Mouse (Mus musculus) neural tube, embryonic 12.5 days (tissue): ENCODE measurements around the gene Pfas. TPM values are rescaled to one million over a fixed set of nuclear protein-coding genes. Genes with fewer than 3 reads are reported as not detected.
"Not testable (repeated sequence)": the region's sequence is repeated elsewhere in the genome, so short reads cannot be mapped to it uniquely, and the experiment has no call there.

Experiments
- ATAC-seq: fragments of 200-750 bp; cut with Nextera tagmentation; 2 replicates; pipeline ENCODE4 v1.8.0; 2017; ENCODE audit warnings: low read depth, mild to moderate bottlenecking, moderate TSS enrichment, moderate library complexity; ENCODE audit not compliant: low FRiP score
- H3K27ac ChIP-seq: fragments of 300-500 bp; sonication (generic); 2 replicates; pipeline ENCODE4 v1.5.1; 2016
- H3K27me3 ChIP-seq: fragments of 300-500 bp; sonication (generic); replicated peaks from 2 replicates; pipeline ENCODE4 v1.6.1; 2016; ENCODE audit warnings: mild to moderate bottlenecking
- H3K36me3 ChIP-seq: fragments of 300-500 bp; sonication (generic); 2 replicates; pipeline ENCODE4 v1.6.1; 2016; ENCODE audit warnings: mild to moderate bottlenecking
- H3K4me1 ChIP-seq: fragments of 300-500 bp; sonication (generic); 2 replicates; pipeline ENCODE4 v1.6.1; 2016
- H3K4me2 ChIP-seq: fragments of 300-500 bp; sonication (generic); replicated peaks from 2 replicates; pipeline ENCODE4 v1.6.1; 2016; ENCODE audit warnings: mild to moderate bottlenecking
- H3K4me3 ChIP-seq: fragments of 300-500 bp; sonication (generic); 2 replicates; pipeline ENCODE4 v1.5.1; 2016
- H3K9ac ChIP-seq: fragments of 300-500 bp; sonication (generic); 2 replicates; pipeline ENCODE4 v1.6.1; 2016; ENCODE audit warnings: mild to moderate bottlenecking
- H3K9me3 ChIP-seq: fragments of 300-500 bp; sonication (generic); 2 replicates; pipeline ENCODE4 v1.6.1; 2016; ENCODE audit warnings: mild to moderate bottlenecking
- WGBS: fragments of 180-500 bp; shearing (Covaris S2); methylation state at CpG from one replicate; pipeline ENCODE4 v1.1.7; 2016; 5-methylcytosine and 5-hydroxymethylcytosine counted together
- microRNA-seq: library from miRNA; unstranded; fragments of <30 nt; microRNA quantifications from one replicate; pipeline ENCODE4, GENCODE M21; 2017
- polyA plus RNA-seq: library from polyadenylated mRNA; unstranded; fragments of >200 nt; fragmentation: Nextera tagmentation; extraction: Ambion mirVana; gene quantifications from 2 replicates; pipeline ENCODE4 v1.2.1, GENCODE M21; 2016

Pfas gene
- polyA plus RNA-seq, 1 experiment from 2014 or later = 26.3 TPM

DNA sequence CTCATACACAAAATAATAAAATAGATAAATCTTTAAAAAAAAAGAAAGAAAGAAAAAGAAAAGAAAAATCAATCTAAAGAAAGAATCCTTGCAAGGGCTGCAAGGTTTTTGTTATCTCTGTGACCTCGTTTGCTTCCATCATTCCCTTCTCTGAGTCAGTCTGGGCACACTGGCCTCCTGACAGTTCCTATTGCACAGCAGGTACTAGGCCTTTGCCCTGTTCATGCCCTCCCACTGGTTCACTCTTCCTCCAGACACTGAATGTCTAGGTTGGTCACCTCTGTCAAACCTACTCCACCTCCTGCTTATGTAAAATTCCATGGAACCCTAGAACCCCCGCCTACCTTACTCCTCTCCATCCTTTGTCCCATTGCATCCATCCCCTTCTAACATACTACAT lies 63.0 kb downstream of the Pfas start:
- no peak overlapping the region for H3K9ac ChIP-seq
- peaks cover 16% of the 10 kb centered on the region for H3K27me3 ChIP-seq
- H3K9me3 ChIP-seq = no peaks in the 10 kb centered on the region
- no peak overlapping the region for H3K4me2 ChIP-seq
- no peak for ATAC-seq
- 78% methylated on average over 2 of the region's 2 CpGs for WGBS
- H3K27ac ChIP-seq = no peak overlapping the region
- no peaks in the 10 kb centered on the region for H3K36me3 ChIP-seq
- H3K4me1 ChIP-seq = peaks cover 10% of the 10 kb centered on the region
- no peak overlapping the region for H3K4me3 ChIP-seq

DNA sequence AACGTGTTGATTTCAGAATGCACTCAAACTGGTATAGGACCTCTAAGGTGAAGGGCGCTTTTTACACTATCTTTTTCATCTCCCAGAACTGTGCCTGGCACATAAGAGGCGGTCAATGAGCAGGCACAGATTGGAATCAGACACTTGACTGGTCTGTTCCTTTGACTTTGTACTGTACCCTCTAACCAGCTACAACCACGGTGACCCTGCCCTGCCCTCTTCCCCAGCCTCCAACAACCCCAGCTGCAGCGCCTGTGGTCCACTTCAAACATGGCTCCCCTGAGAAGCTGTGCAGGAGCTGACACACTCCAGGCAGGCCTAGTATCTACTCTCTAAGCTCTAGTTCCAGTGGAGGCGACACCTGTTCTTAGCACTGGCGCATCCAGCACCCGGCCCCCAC lies 65.5 kb downstream of the Pfas start:
- no peak for ATAC-seq
- H3K4me3 ChIP-seq = no peak overlapping the region
- no peak overlapping the region for H3K4me2 ChIP-seq
- H3K4me1 ChIP-seq = peaks cover 10% of the 10 kb centered on the region
- H3K27me3 ChIP-seq = peaks cover 12% of the 10 kb centered on the region
- H3K36me3 ChIP-seq = no peaks in the 10 kb centered on the region
- no peaks in the 10 kb centered on the region for H3K9me3 ChIP-seq
- H3K9ac ChIP-seq = no peak overlapping the region
- WGBS = 93% methylated on average over 8 of the region's 8 CpGs
- H3K27ac ChIP-seq = no peak overlapping the region

- H3K9ac ChIP-seq = peak overlapping the region; percentile 63
- no peaks in the 10 kb centered on the region for H3K36me3 ChIP-seq
- peak overlapping the region; percentile 66 for H3K4me2 ChIP-seq
- 70% methylated on average over 4 of the region's 4 CpGs for WGBS
- no peak overlapping the region for H3K27ac ChIP-seq
- ATAC-seq = no peak
- H3K4me1 ChIP-seq = peaks cover 4% of the 10 kb centered on the region
- H3K9me3 ChIP-seq = no peaks in the 10 kb centered on the region
- peak overlapping the region; percentile 43 for H3K4me3 ChIP-seq
- no peaks in the 10 kb centered on the region for H3K27me3 ChIP-seq
These were observed 67.7 kb downstream of the Pfas start for GRCm38 (mm10) chr11:68940516-68940915.

DNA sequence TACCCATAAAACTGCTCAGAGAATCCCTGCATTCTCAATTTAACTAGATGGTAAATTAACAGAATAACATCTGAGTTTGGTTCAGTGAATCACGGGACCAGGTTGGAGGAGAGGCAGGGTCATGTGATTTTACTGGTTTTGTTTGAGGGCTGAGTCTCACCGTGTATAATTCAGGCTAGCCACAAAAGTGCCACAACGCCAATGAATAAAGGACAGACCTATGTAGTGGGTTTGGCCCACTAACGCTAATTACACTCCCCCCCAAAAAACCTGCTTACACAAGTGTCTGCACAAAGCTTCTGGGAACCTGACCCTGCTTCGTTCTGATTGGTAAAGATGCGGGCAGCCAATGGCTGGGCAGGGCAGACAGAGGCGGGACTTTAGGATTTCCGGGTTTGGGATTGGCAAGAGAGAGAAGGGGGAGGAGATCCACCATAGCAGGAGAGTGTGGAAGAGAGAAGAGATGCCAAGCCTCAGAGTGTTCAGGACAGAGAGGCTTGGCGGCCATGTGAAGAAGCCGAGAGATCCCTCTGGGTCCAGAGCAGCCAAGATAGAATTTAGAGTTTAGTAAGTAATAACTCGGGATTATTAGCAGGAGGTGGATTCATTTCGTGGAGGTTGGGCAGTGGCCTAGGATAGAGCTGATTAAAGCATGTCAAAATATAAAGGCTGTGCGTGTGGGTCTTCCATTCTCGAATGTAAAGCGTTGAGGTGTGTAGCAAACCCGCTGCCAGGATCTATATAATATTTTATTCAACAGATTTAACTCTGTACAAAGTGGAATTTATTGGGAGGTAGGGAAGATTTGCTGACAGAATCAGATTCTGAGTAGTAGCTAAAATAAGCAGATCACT lies 68.6 kb downstream of the Pfas start:
- no peaks in the 10 kb centered on the region for H3K9me3 ChIP-seq
- no peaks in the 10 kb centered on the region for H3K36me3 ChIP-seq
- 5% methylated on average over 16 of the region's 16 CpGs for WGBS
- peak overlapping the region; percentile 66 for H3K4me2 ChIP-seq
- ATAC-seq = peak; percentile 100
- H3K4me1 ChIP-seq = peaks cover 4% of the 10 kb centered on the region
- H3K4me3 ChIP-seq = peak overlapping the region; percentile 43
- peak overlapping the region; percentile 63 for H3K9ac ChIP-seq
- H3K27ac ChIP-seq = no peak overlapping the region
- no peaks in the 10 kb centered on the region for H3K27me3 ChIP-seq

GRCm38 (mm10) chr11:68936951-68937350 lies 71.3 kb downstream of the Pfas start:
- H3K27me3 ChIP-seq, H3K4me3 ChIP-seq: not testable (repeated sequence)

More at GRCm38 (mm10) chr11:68936951-68937350, 71.3 kb downstream of the Pfas start:
- 87% methylated on average over 4 of the region's 4 CpGs for WGBS
- H3K9ac ChIP-seq, H3K27ac ChIP-seq, ATAC-seq, H3K9me3 ChIP-seq, H3K36me3 ChIP-seq, H3K4me1 ChIP-seq, H3K4me2 ChIP-seq: not testable (repeated sequence)

Small RNA genes lying within 50 kb of the gene (microRNA-seq; reads per million reads assigned to microRNA genes)
- 7.6 reads per million, percentile 20 among the genes with 10 or more reads in this experiment for gene Mir3062

Other genes with a start within 250 kb of the Pfas start
- 80.4 and 81.5 TPM in 2 replicates for gene Ndel1, start 136.6 kb downstream of the Pfas start, polyA plus RNA-seq
- 0.05 TPM in 1 of 2 replicates, not detected in the other for gene Rnf222, start 119.9 kb downstream of the Pfas start, polyA plus RNA-seq
- gene Rpl26, start 106.9 kb downstream of the Pfas start, polyA plus RNA-seq = 732 and 743 TPM in 2 replicates
- gene Odf4, start 81.4 kb downstream of the Pfas start, polyA plus RNA-seq = not detected in 2 replicates
- 8.9 and 10.5 TPM in 2 replicates for gene Arhgef15, start 51.0 kb downstream of the Pfas start, polyA plus RNA-seq
- gene Slc25a35, start 40.3 kb downstream of the Pfas start, polyA plus RNA-seq = 1.9 and 2.5 TPM in 2 replicates
- 37.4 and 42.2 TPM in 2 replicates for gene Rangrf, start 33.3 kb downstream of the Pfas start, polyA plus RNA-seq
- 60.8 and 66.8 TPM in 2 replicates for gene Ctc1, start 7.5 kb upstream of the Pfas start, polyA plus RNA-seq
- gene Aurkb, start 37.2 kb upstream of the Pfas start, polyA plus RNA-seq = 95.5 and 98.4 TPM in 2 replicates
- gene Borcs6, start 51.3 kb upstream of the Pfas start, polyA plus RNA-seq = 17.9 and 18.9 TPM in 2 replicates
- 36.1 and 39.8 TPM in 2 replicates for gene Tmem107, start 62.3 kb upstream of the Pfas start, polyA plus RNA-seq
- gene Vamp2, start 80.0 kb upstream of the Pfas start, polyA plus RNA-seq = 149 and 174 TPM in 2 replicates
- gene Per1, start 86.8 kb upstream of the Pfas start, polyA plus RNA-seq = 7.4 and 9.0 TPM in 2 replicates
- 0.28 TPM in 2 replicates for gene Hes7, start 111.9 kb upstream of the Pfas start, polyA plus RNA-seq
- not detected in 2 replicates for gene 9130213A22Rik, start 114.1 kb upstream of the Pfas start, polyA plus RNA-seq
- gene Aloxe3, start 117.4 kb upstream of the Pfas start, polyA plus RNA-seq = 0.65 TPM in 1 of 2 replicates, not detected in the other
- 0.20 TPM in 1 of 2 replicates, not detected in the other for gene Alox12b, start 148.5 kb upstream of the Pfas start, polyA plus RNA-seq
- 0.09 TPM in 1 of 2 replicates, not detected in the other for gene Alox8, start 189.4 kb upstream of the Pfas start, polyA plus RNA-seq
- 0.10 and 0.17 TPM in 2 replicates for gene Gucy2e, start 228.6 kb upstream of the Pfas start, polyA plus RNA-seq